Mouse (Mus musculus): ENCODE measurements around the gene Vps13d. TPM values are rescaled to one million over a fixed set of nuclear protein-coding genes. Genes with fewer than 3 reads are reported as not detected.

Vps13d gene
- polyA plus RNA-seq (2015; fragmentation: Nextera tagmentation; extraction: Ambion mirVana) = 6.6 and 7.0 TPM in 2 replicates

- peak within 1 kb of the TSS; percentile 93 for H3K9ac ChIP-seq (replicated peaks)
- H3K4me3 ChIP-seq (ENCODE audit: low read depth, low read length) = peak within 1 kb of the TSS; percentile 81
- peak within 1 kb of the TSS; percentile 82 for H3K4me2 ChIP-seq (ENCODE audit: low read depth, low read length)
- TF ChIP-seq EP300 (IDR thresholded peaks at IDR 0.05; ENCODE audit: low read depth) (no peak), CTCF (IDR thresholded peaks at IDR 0.05; ENCODE audit: low read depth) (peak; percentile 100)
- DNase-seq = peak; percentile 94
- H3K9me3 ChIP-seq (ENCODE audit: low read length) = no peaks in the 10 kb centered on the region
- H3K27ac ChIP-seq (ENCODE audit: low read depth) = peak within 1 kb of the TSS; percentile 85
- H3K36me3 ChIP-seq (replicated peaks; ENCODE audit: insufficient read depth, low read length) = peaks cover 6% of the 10 kb centered on the region; the same call in 1 of the 2 replicates
- no peaks in the 10 kb centered on the region for H3K27me3 ChIP-seq (ENCODE audit: insufficient read depth, low read length)
- H3K4me1 ChIP-seq (ENCODE audit: insufficient read depth) = peaks cover 25% of the 10 kb centered on the region
- peak; percentile 90 for ATAC-seq
- under 1% methylated on average over 49 of the region's 53 CpGs for WGBS (ENCODE audit: insufficient replicate concordance)
These were observed at the start of gene Vps13d for GRCm38 (mm10) chr4:145194559-145195162. TSS of gene Vps13d (minus strand) at chr4:145195005.

- 36% methylated on average over 1 of the region's 1 CpGs for WGBS (ENCODE audit: insufficient replicate concordance)
- TF ChIP-seq EP300 (IDR thresholded peaks at IDR 0.05; ENCODE audit: low read depth) = no peak
- no peak for TF ChIP-seq CTCF (IDR thresholded peaks at IDR 0.05; ENCODE audit: low read depth)
- no peak for DNase-seq
These were observed 48.0 kb upstream of the Vps13d start for GRCm38 (mm10) chr4:145242719-145243350.

GRCm38 (mm10) chr4:145240723-145241231 is 46.0 kb upstream of the Vps13d start:
- 43% methylated on average over 4 of the region's 4 CpGs for WGBS (ENCODE audit: insufficient replicate concordance)
- DNase-seq (peak; percentile 49), ATAC-seq (peak; percentile 76)
- H3K27me3 ChIP-seq (ENCODE audit: insufficient read depth, low read length) = no peaks in the 10 kb centered on the region
- H3K9me3 ChIP-seq (ENCODE audit: low read length) = no peaks in the 10 kb centered on the region
- H3K4me1 ChIP-seq (ENCODE audit: insufficient read depth) = peaks cover 61% of the 10 kb centered on the region
- H3K9ac ChIP-seq (replicated peaks) = no peak overlapping the region; the same call in 1 of the 2 replicates
- no peak overlapping the region for H3K4me2 ChIP-seq (ENCODE audit: low read depth, low read length)
- H3K27ac ChIP-seq (ENCODE audit: low read depth) = peak overlapping the region; percentile 85
- 0 out of 2 replicates have a peak, but pooled peaks cover 10% of the 10 kb centered on the region for H3K36me3 ChIP-seq (replicated peaks; ENCODE audit: insufficient read depth, low read length)
- no peak overlapping the region for H3K4me3 ChIP-seq (ENCODE audit: low read depth, low read length)
- TF ChIP-seq CTCF (IDR thresholded peaks at IDR 0.05; ENCODE audit: low read depth) (no peak), EP300 (IDR thresholded peaks at IDR 0.05; ENCODE audit: low read depth) (no peak)

More at GRCm38 (mm10) chr4:145242719-145243350, 48.0 kb upstream of the Vps13d start:
- no peak for ATAC-seq
- 0 out of 2 replicates have a peak, but pooled peaks cover 3% of the 10 kb centered on the region for H3K36me3 ChIP-seq (replicated peaks; ENCODE audit: insufficient read depth, low read length)
- no peaks in the 10 kb centered on the region for H3K27me3 ChIP-seq (ENCODE audit: insufficient read depth, low read length)
- no peak overlapping the region for H3K4me3 ChIP-seq (ENCODE audit: low read depth, low read length)
- H3K9me3 ChIP-seq (ENCODE audit: low read length) = no peaks in the 10 kb centered on the region
- H3K27ac ChIP-seq (ENCODE audit: low read depth) = 0 out of 2 replicates have a peak overlapping the region, but pooled peaks have one; percentile 5
- H3K9ac ChIP-seq (replicated peaks) = no peak overlapping the region
- no peak overlapping the region for H3K4me2 ChIP-seq (ENCODE audit: low read depth, low read length)
- peaks cover 58% of the 10 kb centered on the region for H3K4me1 ChIP-seq (ENCODE audit: insufficient read depth)

- H3K9me3 ChIP-seq (ENCODE audit: low read length) = no peaks in the 10 kb centered on the region
- H3K4me3 ChIP-seq (ENCODE audit: low read depth, low read length) = no peak overlapping the region
- DNase-seq = no peak
- TF ChIP-seq CTCF (IDR thresholded peaks at IDR 0.05; ENCODE audit: low read depth) (no peak), EP300 (IDR thresholded peaks at IDR 0.05; ENCODE audit: low read depth) (no peak)
- H3K27ac ChIP-seq (ENCODE audit: low read depth) = peak overlapping the region; percentile 85; the same call in 1 of the 2 replicates
- peaks cover 46% of the 10 kb centered on the region for H3K4me1 ChIP-seq (ENCODE audit: insufficient read depth)
- 0 out of 2 replicates have a peak, but pooled peaks cover 10% of the 10 kb centered on the region for H3K36me3 ChIP-seq (replicated peaks; ENCODE audit: insufficient read depth, low read length)
- no peak overlapping the region for H3K4me2 ChIP-seq (ENCODE audit: low read depth, low read length)
- H3K27me3 ChIP-seq (ENCODE audit: insufficient read depth, low read length) = no peaks in the 10 kb centered on the region
- 0 out of 2 replicates have a peak overlapping the region, but pooled peaks have one; percentile 8 for H3K9ac ChIP-seq (replicated peaks)
- 53% methylated on average over 4 of the region's 4 CpGs for WGBS (ENCODE audit: insufficient replicate concordance)
- 0 out of 2 replicates have a peak, but pooled peaks have one; percentile 12 for ATAC-seq
These were observed 44.4 kb upstream of the Vps13d start for GRCm38 (mm10) chr4:145239049-145239830.

GRCm38 (mm10) chr4:145236027-145236426 is 41.2 kb upstream of the Vps13d start:
- ATAC-seq = no peak
- H3K27me3 ChIP-seq (ENCODE audit: insufficient read depth, low read length) = no peaks in the 10 kb centered on the region
- H3K9ac ChIP-seq (replicated peaks) = no peak overlapping the region
- TF ChIP-seq CTCF (IDR thresholded peaks at IDR 0.05; ENCODE audit: low read depth) = no peak
- no peak for TF ChIP-seq EP300 (IDR thresholded peaks at IDR 0.05; ENCODE audit: low read depth)
- no peak for DNase-seq
- 70% methylated on average over 7 of the region's 7 CpGs for WGBS (ENCODE audit: insufficient replicate concordance)
- no peak overlapping the region for H3K4me3 ChIP-seq (ENCODE audit: low read depth, low read length)
- H3K9me3 ChIP-seq (ENCODE audit: low read length) = no peaks in the 10 kb centered on the region
- no peak overlapping the region for H3K4me2 ChIP-seq (ENCODE audit: low read depth, low read length)
- H3K36me3 ChIP-seq (replicated peaks; ENCODE audit: insufficient read depth, low read length) = 0 out of 2 replicates have a peak, but pooled peaks cover 7% of the 10 kb centered on the region
- H3K4me1 ChIP-seq (ENCODE audit: insufficient read depth) = peaks cover 30% of the 10 kb centered on the region
- H3K27ac ChIP-seq (ENCODE audit: low read depth) = no peak overlapping the region
